Mouse (Mus musculus) MEL (cell line): ENCODE data around the gene Padi2.

Source experiments
- CHD2 ChIP-seq: IDR thresholded peaks from 2 replicates; pipeline ENCODE4 v1.6.1; 2011; ENCODE audit warnings: low read length, improper control_type of control experiment
- CTCF ChIP-seq, 3 experiments: IDR thresholded peaks in 2 of 3; conservative IDR thresholded peaks in 1 of 3; 2 replicates each; pipeline ENCODE4 v1.5.1; 2011 to 2012; ENCODE audit warnings: low read length in 3 of 3, low read depth in 2 of 3, mild to moderate bottlenecking in 2 of 3, improper control_type of control experiment in 1 of 3, inconsistent platforms in 1 of 3, mixed read lengths in 1 of 3, moderate library complexity in 1 of 3; ENCODE audit not compliant: control insufficient read depth in 1 of 3, insufficient read depth in 1 of 3, poor library complexity in 1 of 3, severe bottlenecking in 1 of 3
- EP300 ChIP-seq, 2 experiments: IDR thresholded peaks; 2 replicates each; pipeline ENCODE4 v1.6.1; 2011; ENCODE audit warnings: improper control_type of control experiment in 2 of 2, low read length in 2 of 2, low read depth in 1 of 2, mild to moderate bottlenecking in 1 of 2
- GATA1 ChIP-seq: IDR thresholded peaks from 2 replicates; pipeline ENCODE4 v1.6.1; 2011; ENCODE audit warnings: low read depth, low read length, improper control_type of control experiment
- MXI1 ChIP-seq: IDR thresholded peaks from 2 replicates; pipeline ENCODE4 v1.6.1; 2011; ENCODE audit warnings: mild to moderate bottlenecking, low read depth, low read length, improper control_type of control experiment
- MYC ChIP-seq: IDR thresholded peaks from 2 replicates; pipeline ENCODE4 v1.6.1; 2011; ENCODE audit warnings: low read depth, mild to moderate bottlenecking, low read length, improper control_type of control experiment, moderate library complexity
- POLR2A ChIP-seq, 2 experiments: IDR thresholded peaks; 2 replicates each; pipeline ENCODE4 v1.6.1; 2011 to 2012; ENCODE audit warnings: low read length in 2 of 2, mild to moderate bottlenecking in 2 of 2, control low read depth in 1 of 2, improper control_type of control experiment in 1 of 2, low read depth in 1 of 2, moderate library complexity in 1 of 2; ENCODE audit not compliant: control insufficient read depth in 1 of 2, insufficient read depth in 1 of 2, poor library complexity in 1 of 2
- TCF12 ChIP-seq: IDR thresholded peaks from 2 replicates; pipeline ENCODE4 v1.6.1; 2014; ENCODE audit warnings: low read depth, mild to moderate bottlenecking, inconsistent platforms, low read length, improper control_type of control experiment, moderate library complexity
- USF1 ChIP-seq: IDR thresholded peaks from 2 replicates; pipeline ENCODE4 v1.6.1; 2014; ENCODE audit warnings: low read depth, mild to moderate bottlenecking, inconsistent platforms, low read length, improper control_type of control experiment, moderate library complexity
- ZC3H11A ChIP-seq: IDR thresholded peaks from 2 replicates; pipeline ENCODE4 v1.6.1; 2012; ENCODE audit warnings: low read depth, mild to moderate bottlenecking, inconsistent platforms, low read length, improper control_type of control experiment

- no peak for TF ChIP-seq CTCF (IDR thresholded peaks at IDR 0.05 in 2 of 3, conservative IDR thresholded peaks at IDR 0.05 in 1 of 3; ENCODE audit: control insufficient read depth in 1 of 3, insufficient read depth in 1 of 3, low read depth in 2 of 3, low read length in 3 of 3, poor library complexity in 1 of 3, severe bottlenecking in 1 of 3)
- TF ChIP-seq MYC, result no peak
- TF ChIP-seq CHD2, result no peak
- no peak for TF ChIP-seq GATA1
- no peak for TF ChIP-seq MXI1
- no peak for TF ChIP-seq ZC3H11A
- no peak for TF ChIP-seq EP300 (IDR thresholded peaks at IDR 0.05; ENCODE audit: low read depth in 1 of 2, low read length in 2 of 2)
- TF ChIP-seq TCF12, result no peak
- TF ChIP-seq POLR2A (IDR thresholded peaks at IDR 0.05; ENCODE audit: control insufficient read depth in 1 of 2, insufficient read depth in 1 of 2, low read depth in 1 of 2, low read length in 2 of 2, poor library complexity in 1 of 2), result no peak
- no peak for TF ChIP-seq USF1
Observed at GRCm38 (mm10) chr4:140958319-140958718, 52.2 kb downstream of the Padi2 start.
